Mouse (Mus musculus): ENCODE measurements at regions not wholly inside any gene's neighbourhood (a gene's known extent, or its start where the extent isn't known, plus 50 kb on each side); places are given as distances from the start of the nearest gene placed in this dataset.
A peak's percentile ranks its signal among the peaks of the same experiment; 100 is the strongest.

DNA sequence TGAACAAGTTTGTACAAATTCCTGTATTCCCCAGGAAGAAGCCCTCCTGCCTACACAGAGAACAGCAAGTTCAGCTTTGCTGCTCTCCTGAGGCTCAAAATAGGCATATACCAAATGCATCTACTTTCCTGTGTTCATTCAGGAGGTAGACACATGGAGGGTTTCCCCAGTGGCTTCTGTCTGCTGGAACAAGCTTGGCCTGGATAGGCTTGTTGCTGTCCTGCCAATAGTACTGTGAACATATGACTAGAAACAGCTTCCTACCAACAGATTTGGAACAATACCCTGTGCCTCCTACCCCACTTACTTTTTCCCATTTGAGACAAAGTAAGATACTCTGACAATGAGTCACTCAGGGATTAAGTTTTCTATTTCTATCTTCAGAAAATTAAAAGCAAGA, 93.8 kb upstream of the Wdpcp start:
- DNase-seq (ENCODE audit: low spot score): peak; percentile 90

DNA sequence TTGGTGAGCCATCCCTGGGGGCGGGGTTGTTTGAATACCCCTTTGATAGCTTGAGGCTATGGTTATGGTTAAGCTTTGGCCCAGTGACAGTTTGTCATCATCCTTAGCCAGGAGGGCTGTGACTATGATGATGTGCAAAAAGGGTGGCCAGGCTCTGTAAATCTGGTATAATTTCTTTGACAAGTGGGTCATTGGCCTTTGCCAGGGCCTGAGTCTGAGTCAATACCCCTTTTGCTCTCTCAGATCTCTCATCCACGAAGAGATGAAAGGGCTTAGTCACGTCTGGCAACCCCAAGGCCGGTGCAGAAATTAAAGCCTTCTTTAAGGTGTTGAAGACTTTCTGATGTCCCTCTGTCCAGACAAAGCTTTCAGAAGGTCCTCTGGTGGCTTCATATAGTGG, 99.7 kb upstream of the Ugp2 start:
- no peak for DNase-seq (ENCODE audit: low spot score)

DNA sequence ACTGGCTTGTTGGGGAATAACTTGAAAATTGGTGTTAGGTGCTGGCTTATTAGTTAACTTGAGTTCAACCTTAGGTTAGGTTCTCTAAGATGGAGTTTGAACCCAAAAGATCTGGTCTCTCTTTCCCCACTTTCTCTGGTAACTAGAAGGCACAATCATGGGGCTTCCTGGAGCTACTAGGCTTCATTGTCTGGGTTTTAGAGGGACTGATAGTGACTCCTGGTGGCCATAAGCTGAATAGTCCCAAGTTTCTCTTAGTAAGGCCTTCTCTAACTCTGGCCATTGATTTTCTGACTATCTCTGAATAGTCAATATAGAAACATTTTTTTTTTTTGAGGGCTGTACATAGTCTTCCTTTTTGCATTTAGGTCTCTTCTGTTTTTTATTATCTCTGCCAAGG, 97.5 kb upstream of the Ugp2 start:
- DNase-seq (ENCODE audit: low spot score): peak; percentile 34

DNA sequence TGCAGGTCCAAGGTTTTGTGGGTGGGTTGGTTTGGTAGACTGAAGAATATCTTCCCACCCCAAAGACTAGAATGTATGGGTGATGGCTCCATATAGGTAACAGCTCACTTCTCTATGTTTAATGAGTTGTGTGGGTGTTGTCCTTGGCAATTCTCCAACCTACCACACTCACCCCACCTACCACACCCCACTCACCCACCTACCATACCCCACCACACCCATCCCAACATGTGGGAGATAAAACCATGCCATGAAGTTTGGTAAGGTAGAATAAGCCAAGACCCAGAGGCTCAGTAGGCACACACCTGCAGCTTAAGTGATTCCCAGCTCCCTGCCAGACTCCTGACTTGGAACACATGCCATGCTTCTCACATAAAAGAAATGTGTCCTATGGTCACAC, 89.0 kb upstream of the Ugp2 start:
- DNase-seq (ENCODE audit: low spot score): no peak

DNA sequence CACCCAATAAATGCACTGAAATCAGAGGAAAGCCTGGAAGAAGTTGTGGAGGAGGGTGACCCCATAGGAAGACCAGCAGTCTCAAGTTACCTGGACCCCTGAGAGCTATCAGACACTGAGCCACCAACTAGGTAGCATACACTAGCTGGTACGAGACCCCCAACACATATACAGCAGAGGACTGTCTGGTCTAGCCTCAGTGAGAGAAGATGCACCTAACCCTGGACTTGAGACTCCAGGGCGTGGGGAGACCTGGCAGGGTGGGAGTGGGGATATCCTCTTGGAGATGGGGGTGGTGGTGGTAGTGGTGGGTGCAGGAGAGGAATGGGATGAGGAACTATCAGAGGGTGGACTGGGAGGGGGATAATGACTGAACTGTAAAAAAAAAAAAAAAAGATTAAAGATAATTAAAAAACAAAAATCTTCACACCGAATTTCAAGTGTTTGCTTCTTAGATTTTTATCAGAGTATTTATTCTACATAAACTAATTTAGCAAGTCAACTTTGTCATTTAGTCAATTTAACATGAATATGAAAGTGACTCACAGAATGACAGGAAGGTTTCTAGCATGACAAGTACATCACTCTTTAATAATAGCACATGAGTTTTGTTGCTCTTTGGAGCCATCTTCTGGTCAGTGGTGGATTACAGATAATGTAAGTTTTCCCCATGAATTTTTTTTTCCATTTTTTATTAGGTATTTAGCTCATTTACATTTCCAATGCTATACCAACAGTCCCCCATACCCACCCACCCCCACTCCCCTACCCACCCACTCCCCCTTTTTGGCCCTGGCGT, 82.5 kb upstream of the Ugp2 start:
- DNase-seq (ENCODE audit: low spot score): peak; percentile 76

DNA sequence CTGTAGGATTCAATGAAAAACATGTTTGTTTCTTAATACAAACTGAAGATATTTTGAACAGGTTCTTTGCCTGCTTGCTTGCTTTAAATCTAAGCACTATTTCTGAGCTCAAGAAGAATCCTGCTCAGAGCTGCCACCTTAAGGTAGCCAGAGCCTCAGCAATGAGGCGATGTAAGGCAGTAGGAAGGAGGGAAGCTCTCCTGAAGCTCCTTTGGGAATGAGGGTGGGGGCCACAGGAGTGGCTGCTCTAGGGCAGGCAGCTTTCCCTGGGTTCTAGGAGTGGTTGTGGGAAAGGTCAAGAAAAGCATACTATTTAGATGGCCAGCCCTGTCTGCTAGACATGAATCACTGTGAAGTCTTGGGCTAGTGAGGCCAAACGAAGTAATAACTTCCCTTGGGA, 62.7 kb upstream of the Ugp2 start:
- peak; percentile 70 for DNase-seq (ENCODE audit: low spot score)

DNA sequence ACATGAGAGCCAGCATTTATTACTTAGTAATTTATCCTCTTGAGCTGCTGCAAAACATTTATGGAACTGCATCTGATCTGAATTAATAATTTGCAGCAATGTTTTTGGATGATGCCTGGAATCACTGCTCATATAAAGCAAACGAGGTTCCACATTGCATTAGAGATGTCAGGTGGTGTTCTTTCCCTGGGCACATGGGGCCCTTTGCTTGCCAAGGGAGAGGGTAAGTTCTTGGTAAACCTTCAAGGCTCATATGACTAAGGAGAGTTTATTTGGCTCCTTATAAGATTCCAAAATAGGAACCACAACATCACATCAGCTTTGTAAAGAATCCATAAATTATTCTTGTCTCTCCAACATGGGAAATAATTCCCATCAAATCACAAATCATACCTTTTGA, 59.0 kb upstream of the Ugp2 start:
- no peak for DNase-seq (ENCODE audit: low spot score)

DNA sequence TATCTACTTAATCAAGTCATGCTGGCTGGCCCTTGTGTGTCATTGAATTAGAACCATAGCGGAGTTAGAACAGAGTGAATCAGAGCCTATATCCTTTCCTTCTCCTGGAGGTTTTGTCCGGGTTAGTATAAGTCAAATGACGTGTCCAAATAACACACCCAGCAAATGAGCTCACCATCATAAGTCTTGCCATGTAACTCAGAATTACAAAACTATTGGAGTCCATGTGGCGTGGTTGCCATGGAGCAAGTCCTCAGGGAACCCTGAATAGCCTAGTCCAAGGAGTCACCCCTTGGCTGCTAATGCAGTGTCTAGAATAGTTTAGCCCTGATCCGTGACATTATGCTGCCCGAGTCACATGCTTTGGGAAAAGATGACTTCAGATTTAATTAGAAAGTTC, 57.7 kb upstream of the Ugp2 start:
- DNase-seq (ENCODE audit: low spot score): peak; percentile 83

DNA sequence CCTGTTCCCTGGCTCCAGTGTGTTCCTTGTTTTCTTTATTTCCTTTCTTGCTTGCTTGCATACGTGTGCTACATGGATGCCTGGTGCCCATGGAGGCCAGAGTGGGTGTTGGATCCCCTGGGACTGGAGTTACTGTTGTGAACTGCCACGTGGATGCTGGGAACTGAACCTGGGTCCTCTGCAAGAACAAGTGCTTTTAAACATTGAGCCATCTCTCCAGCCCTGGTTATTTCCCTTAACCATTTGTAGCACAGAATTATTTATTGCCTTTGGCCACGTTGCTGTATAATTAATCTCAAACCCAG, 57.0 kb upstream of the Ugp2 start:
- no peak for DNase-seq (ENCODE audit: low spot score)

DNA sequence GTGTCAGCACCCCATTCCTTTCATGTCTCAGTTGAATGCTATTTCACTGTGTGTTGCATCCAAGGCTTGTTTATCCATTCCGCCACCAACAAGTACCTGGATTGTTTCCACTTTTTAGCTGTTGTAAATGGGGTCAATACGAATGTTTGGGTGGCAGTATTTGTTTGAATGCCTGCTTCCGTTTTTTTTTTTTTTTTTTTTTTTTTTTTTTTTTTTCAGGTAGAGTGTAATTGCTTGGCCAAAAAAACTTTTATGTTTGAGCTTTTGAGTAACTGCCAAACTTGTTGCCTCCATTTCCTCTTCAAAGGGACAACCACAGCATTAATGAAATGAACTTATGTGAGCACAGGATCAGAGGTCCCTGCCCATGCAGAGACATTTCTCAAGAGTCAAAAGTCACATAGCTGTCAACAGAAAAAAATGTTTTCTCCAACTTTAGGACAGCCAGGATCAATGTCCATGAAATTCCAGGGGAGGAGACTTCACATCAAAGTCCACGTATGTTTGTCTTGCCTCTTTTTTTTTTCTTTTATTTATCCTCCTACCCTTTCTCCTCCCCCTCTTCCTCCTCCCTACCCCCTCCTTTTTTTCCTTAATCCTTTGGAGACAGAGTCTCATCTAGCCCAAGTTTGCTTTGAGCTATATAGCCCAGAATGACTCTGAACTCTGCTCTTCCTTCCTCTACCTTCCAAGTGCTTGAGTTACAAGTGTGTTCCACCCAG, 56.5 kb upstream of the Ugp2 start:
- no peak for DNase-seq (ENCODE audit: low spot score)

DNA sequence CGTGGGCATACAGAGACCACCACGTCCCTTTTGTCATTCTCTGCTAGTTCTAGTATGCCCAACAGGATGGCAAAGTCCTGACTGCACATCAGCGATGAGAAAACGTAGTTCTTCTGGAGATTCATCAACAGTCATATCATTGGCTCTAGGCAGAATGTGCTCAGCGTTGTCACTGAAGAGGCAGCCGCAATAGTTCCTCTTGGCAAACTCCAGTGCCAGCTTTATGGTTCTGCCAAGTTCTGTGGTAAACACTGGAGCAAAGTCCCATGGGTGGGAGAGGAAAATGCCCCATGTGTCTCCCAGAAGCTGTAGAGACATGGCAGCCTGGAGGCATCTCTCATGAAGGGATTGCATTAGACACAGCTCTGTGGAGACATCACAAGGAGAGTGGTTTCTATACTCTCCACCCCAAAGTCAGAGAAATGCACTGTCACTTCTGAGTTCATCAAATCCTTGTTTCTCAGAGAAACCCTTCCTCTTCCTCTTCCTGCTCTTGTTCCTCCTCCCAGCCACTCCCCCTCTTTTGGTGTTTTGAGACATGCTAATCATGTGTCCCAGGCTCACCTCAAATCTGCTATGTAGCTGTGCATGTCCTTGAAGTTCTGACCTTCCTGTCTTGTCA, 54.6 kb upstream of the Ugp2 start:
- peak; percentile 69 for DNase-seq (ENCODE audit: low spot score)

DNA sequence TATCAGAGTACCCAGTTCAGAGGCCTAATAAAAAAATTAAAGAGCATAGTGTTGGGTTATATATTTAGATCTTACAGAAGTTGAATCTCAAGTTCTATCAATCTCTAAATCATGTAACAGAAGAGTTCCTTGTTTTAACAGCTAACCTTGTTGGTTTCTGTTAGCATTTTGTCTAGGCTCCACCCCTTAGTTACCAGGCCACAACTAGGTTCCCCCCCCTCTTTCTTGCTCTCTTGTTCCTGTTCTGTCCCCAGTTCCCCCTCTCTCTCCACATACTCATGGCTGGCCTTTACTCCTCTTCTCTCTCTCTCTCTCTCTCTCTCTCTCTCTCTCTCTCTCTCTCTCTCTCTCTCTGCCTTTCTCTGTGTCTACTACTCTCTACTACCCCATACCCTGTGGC, 53.3 kb upstream of the Ugp2 start:
- DNase-seq (ENCODE audit: low spot score): no peak

DNA sequence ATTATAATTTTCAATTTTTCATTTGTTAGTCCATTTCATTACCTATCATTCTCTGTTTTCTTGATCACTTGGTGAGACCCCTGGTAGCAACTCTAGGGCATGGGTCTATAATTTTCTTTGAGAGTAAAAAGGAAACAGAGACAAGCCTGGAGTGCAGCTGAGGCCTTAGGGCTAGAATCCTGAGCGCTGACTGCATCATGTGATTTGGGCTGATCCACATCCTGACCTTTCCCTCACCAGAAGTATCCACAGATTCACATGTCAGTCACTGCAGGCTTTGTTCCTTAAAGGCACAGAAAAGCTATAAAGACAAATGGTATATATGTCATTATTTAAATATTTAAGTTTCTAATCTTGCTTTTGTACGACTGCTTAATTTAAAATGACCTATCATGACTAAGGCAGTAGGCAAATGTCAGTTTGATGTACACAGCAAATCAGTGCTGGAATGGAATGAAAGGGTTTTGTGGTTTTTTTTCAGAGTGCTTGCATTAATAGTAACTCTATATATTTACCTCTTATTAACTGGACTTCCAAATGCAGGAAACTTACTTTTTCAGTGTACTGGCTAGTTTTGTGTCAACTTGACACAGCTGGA, 51.4 kb upstream of the Ugp2 start:
- DNase-seq (ENCODE audit: low spot score): peak; percentile 71
